Mouse (Mus musculus) heart, adult 2 months (tissue): ENCODE measurements around the gene Itgb7.

Experiments used
- CTCF ChIP-seq: fragments of 200-600 bp; IDR thresholded peaks from 2 replicates; pipeline ENCODE4 v1.8.1; 2022; ENCODE audit warnings: antibody characterized with exemption, mild to moderate bottlenecking, moderate library complexity
- EP300 ChIP-seq: fragments of 200-500 bp; IDR thresholded peaks from 2 replicates; pipeline ENCODE4 v1.6.1; 2011; ENCODE audit warnings: low read depth, low read length, control low read depth; ENCODE audit not compliant: insufficient read depth
- POLR2A ChIP-seq: fragments of 200-500 bp; IDR thresholded peaks from 2 replicates; pipeline ENCODE4 v1.6.1; 2011; ENCODE audit warnings: mild to moderate bottlenecking, low read depth, low read length, control low read depth; ENCODE audit not compliant: insufficient read depth

GRCm38 (mm10) chr15:102257202-102258075 lies 25.7 kb upstream of the Itgb7 start, which contains the start of gene Rarg:
- TF ChIP-seq CTCF, result no peak
- TF ChIP-seq EP300, result no peak
- peak; percentile 12; the same call in 1 of the 2 replicates for TF ChIP-seq POLR2A
